Mouse (Mus musculus) G1E (cell line): Measurements from ENCODE around the gene Ankrd52.

Experiments
- CTCF ChIP-seq: IDR thresholded peaks from 2 replicates; pipeline ENCODE4 v1.5.1; 2012; ENCODE audit warnings: low read depth, low read length, inconsistent platforms, mixed read lengths
- TAL1 ChIP-seq: conservative IDR thresholded peaks from 2 replicates; pipeline ENCODE4 v1.6.1; 2012; ENCODE audit warnings: low read depth, low read length, inconsistent platforms, mixed read lengths

DNA sequence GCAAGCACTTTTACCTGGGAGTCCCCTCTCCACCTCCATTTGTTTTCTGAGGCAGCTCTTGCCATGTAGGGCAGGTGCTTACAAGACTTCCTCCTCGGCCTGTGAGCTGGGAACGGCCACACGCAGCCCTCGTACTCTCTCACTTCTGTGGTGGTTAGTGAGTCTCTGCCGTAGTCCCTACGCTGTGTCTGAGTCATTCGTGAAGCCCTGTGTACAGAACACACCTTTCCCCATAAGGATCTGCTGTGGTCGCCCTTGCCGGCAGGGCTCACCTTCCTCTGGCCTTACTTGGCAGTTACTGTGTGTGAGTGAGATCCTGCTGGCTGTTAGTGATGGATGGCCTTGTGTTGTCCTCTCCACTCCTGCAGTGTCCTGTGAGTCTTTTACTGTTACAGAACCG lies 57.8 kb downstream of the Ankrd52 start:
- TF ChIP-seq CTCF (no peak), TAL1 (no peak)
